Mouse (Mus musculus) heart, postnatal 0 days (tissue): ENCODE measurements around the gene Khdc4. TPM values are rescaled to one million over a fixed set of nuclear protein-coding genes. Genes with fewer than 3 reads are reported as not detected.

Experiments
- ATAC-seq: fragments of 200-750 bp; cut with Nextera tagmentation; 2 replicates; pipeline ENCODE4 v1.8.0; 2017; ENCODE audit warnings: low read depth, moderate number of reproducible peaks, moderate library complexity; ENCODE audit not compliant: insufficient read depth
- DNase-seq: peaks from one replicate; pipeline ENCODE4 v3.0.0-alpha.2; 2016; ENCODE audit warnings: low spot score
- H3K27ac ChIP-seq: fragments of 300-500 bp; sonication (generic); 2 replicates; pipeline ENCODE4 v1.5.1; 2014; ENCODE audit warnings: low read depth, mild to moderate bottlenecking
- H3K27me3 ChIP-seq: fragments of 300-500 bp; sonication (generic); 2 replicates; pipeline ENCODE4 v1.6.1; 2014; ENCODE audit warnings: low read length, mixed read lengths; ENCODE audit not compliant: control insufficient read depth, insufficient read depth
- H3K36me3 ChIP-seq: fragments of 300-500 bp; sonication (generic); replicated peaks from 2 replicates; pipeline ENCODE4 v1.6.1; 2014; ENCODE audit warnings: low read length, mixed read lengths; ENCODE audit not compliant: control insufficient read depth, insufficient read depth
- H3K4me1 ChIP-seq: fragments of 300-500 bp; sonication (generic); 2 replicates; pipeline ENCODE4 v1.6.1; 2014; ENCODE audit warnings: antibody characterized with exemption; ENCODE audit not compliant: control insufficient read depth, insufficient read depth
- H3K4me2 ChIP-seq: fragments of 300-500 bp; sonication (generic); 2 replicates; pipeline ENCODE4 v1.6.1; 2014; ENCODE audit warnings: low read depth, mild to moderate bottlenecking, low read length, moderate library complexity
- H3K4me3 ChIP-seq: fragments of 300-500 bp; sonication (generic); 2 replicates; pipeline ENCODE4 v1.5.1; 2014; ENCODE audit warnings: low read depth, low read length
- H3K9ac ChIP-seq: fragments of 300-500 bp; sonication (generic); replicated peaks from 2 replicates; pipeline ENCODE4 v1.6.1; 2014; ENCODE audit warnings: low read depth, low read length, mixed read lengths
- H3K9me3 ChIP-seq: fragments of 300-500 bp; sonication (generic); replicated peaks from 2 replicates; pipeline ENCODE4 v1.6.1; 2016; ENCODE audit warnings: low read length; ENCODE audit not compliant: control insufficient read depth
- CTCF ChIP-seq: IDR thresholded peaks from 2 replicates; pipeline ENCODE4 v1.5.1; 2016; ENCODE audit warnings: antibody characterized with exemption, control low read depth, low read depth
- EP300 ChIP-seq: IDR thresholded peaks from 2 replicates; pipeline ENCODE4 v1.6.1; 2016; ENCODE audit warnings: antibody characterized with exemption, low read depth
- WGBS: fragments of 180-500 bp; shearing (Covaris S2); extraction: QIAGEN DNeasy Blood & Tissue Kit; methylation state at CpG from one replicate; pipeline ENCODE4 v1.1.7; 2014; 5-methylcytosine and 5-hydroxymethylcytosine counted together
- polyA plus RNA-seq: library from polyadenylated mRNA; unstranded; fragments of >200 nt; fragmentation: Nextera tagmentation; extraction: Ambion mirVana; gene quantifications from 2 replicates; pipeline ENCODE4 v1.2.1, GENCODE M21; 2015
- total RNA-seq: library from RNA; depleted of rRNA; stranded (reverse); fragments of >200 nt; gene quantifications from 2 replicates; pipeline ENCODE4 v1.2.3, GENCODE M21; 2014; ENCODE audit warnings: low replicate concordance; rRNA removed

Khdc4 gene
- 96.2 and 102 TPM in 2 replicates for total RNA-seq
- polyA plus RNA-seq: 44.4 and 46.2 TPM in 2 replicates

DNA sequence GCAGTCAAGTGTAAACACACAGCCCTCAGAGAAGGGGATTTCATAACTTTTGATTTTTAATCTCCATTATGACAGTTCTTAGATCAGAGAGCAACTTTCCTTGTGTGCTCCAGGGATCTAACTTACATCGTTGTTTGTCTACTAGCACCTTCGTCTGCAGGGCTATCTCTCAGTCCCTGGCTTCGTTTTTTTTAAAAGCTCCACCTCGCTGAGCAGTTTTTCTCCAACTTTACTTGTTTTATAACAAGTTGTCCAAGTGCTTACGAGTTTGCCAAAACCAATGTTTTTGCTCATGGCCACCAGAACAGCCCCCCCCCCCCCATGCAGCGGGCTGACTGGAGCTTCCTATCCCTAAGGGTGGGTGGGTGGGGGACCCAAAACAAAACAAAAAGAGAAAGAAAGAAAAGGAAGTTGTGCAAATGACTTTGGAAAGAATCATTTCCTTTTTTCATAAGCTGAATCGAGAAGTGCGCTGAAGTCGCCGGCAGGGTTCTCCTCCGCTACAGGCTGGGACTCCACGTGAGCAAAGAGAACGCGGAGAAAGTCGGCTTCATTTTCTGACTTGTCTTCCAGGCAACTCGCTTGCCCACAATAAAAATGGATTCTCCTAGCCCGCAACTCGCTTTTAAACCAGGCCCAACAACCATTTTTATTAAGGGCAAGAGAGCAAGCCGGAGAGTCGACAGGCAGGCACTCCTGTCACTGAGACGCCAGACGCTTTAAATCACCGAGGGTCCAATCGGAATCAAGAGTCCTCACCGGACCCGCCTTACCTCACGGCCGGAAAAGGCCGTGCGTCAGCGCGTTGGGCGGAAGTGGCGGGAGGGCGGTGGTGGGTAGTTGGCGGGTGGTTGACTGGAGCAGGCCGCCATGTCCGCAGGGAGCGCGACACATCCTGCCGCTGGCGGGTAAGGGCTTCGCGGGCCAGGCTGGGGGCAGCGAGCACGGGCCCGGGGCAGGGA lies at the start of gene Khdc4:
TSS of gene Khdc4 (plus strand) at position 824 of the 962 bp plus-strand sequence.
- Histone ChIP-seq H3K9ac (peak within 1 kb of the TSS; percentile 90), H3K27ac (peak within 1 kb of the TSS; percentile 96), H3K4me2 (peak within 1 kb of the TSS; percentile 83), H3K9me3 (no peaks in the 10 kb centered on the region), H3K27me3 (no peaks in the 10 kb centered on the region), H3K4me3 (peak within 1 kb of the TSS; percentile 71), H3K4me1 (peaks cover 14% of the 10 kb centered on the region), H3K36me3 (peaks cover 22% of the 10 kb centered on the region)
- ATAC-seq: peak; percentile 98
- under 1% methylated on average over 47 of the region's 47 CpGs for WGBS
- TF ChIP-seq CTCF (no peak), EP300 (no peak; the same call in 1 of the 2 replicates)
- peak; percentile 99 for DNase-seq

DNA sequence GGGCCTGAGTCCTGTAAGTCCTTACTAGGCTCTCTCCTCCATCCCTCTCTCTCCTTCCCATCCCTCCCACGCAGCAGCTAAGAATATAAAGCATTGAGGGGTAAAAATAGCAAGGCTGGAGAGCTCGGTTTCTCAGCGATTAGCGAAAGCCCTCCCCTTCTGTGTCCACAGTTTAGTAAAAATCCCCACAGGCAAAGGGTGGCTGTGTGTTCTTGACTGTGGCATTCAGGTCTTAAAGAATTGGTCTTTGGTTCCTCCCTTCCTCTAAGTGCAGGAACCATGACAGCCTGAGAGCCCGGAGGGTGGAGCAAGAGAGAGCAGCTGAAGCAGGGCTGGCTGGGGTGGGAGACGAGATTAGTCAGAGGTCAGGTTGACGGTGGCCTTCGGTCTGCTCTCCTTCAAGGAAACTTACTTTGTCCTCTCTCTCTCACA lies 49.0 kb upstream of the Khdc4 start:
- no peaks in the 10 kb centered on the region for H3K9me3 ChIP-seq
- no peak for TF ChIP-seq EP300
- TF ChIP-seq CTCF: no peak
- 19% methylated on average over 8 of the region's 8 CpGs for WGBS
- H3K4me2 ChIP-seq: no peak overlapping the region
- peak; percentile 66 for DNase-seq
- H3K27ac ChIP-seq: peak overlapping the region; percentile 69
- peaks cover 96% of the 10 kb centered on the region for H3K36me3 ChIP-seq
- peaks cover 13% of the 10 kb centered on the region for H3K4me1 ChIP-seq
- no peak overlapping the region for H3K4me3 ChIP-seq
- H3K27me3 ChIP-seq: no peaks in the 10 kb centered on the region
- peak; percentile 28; the same call in 1 of the 2 replicates for ATAC-seq
- no peak overlapping the region for H3K9ac ChIP-seq

DNA sequence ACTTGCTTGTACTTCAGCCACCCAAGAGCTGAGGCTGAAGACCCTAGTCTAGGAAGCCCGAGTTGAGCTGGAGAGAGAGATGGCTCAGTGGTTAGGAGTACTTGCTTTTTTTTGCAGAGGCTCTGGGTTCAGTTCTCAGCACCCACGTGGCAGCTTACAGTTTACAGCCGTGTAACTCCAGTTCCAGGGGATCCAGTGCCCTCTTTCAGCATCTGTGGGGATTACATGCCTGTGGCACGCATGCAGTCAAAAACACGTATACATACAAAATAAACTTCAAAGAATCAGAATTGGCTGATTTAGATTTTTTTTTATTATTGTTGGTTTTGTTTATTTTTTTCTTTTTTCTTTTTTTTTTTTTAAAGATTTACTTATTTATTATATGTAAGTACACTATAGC lies 48.5 kb upstream of the Khdc4 start:
- Histone ChIP-seq H3K9me3 (no peaks in the 10 kb centered on the region), H3K36me3 (peaks cover 96% of the 10 kb centered on the region), H3K27me3 (no peaks in the 10 kb centered on the region), H3K4me2 (no peak overlapping the region), H3K4me1 (peaks cover 7% of the 10 kb centered on the region; the same call in 1 of the 2 replicates), H3K4me3 (no peak overlapping the region), H3K27ac (peak overlapping the region; percentile 69), H3K9ac (no peak overlapping the region)
- TF ChIP-seq CTCF (no peak), EP300 (no peak)
- WGBS: 90% methylated on average over 5 of the region's 5 CpGs
- DNase-seq: no peak
- ATAC-seq: no peak

DNA sequence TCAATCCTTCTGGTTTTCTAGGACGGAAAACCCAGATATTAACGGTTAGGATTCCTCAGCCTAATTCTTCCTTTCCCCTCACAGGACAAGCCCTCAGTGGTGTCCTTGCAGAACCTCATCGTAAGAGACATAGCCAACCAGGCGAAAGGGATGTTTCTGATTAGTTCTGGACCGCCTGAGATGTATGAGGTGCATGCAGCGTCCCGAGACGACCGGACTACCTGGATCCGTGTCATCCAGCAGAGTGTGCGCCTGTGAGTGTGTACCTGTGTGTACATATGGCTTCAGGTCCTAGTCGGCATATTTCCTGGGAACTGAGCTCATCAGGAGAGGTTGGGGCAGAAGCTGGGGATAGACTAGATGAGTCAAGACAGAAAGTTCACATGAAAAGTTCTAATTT lies 46.4 kb upstream of the Khdc4 start:
- Histone ChIP-seq H3K4me2 (no peak overlapping the region), H3K9ac (no peak overlapping the region), H3K4me3 (no peak overlapping the region), H3K27ac (no peak overlapping the region), H3K4me1 (peaks cover 7% of the 10 kb centered on the region; the same call in 1 of the 2 replicates), H3K36me3 (peaks cover 96% of the 10 kb centered on the region), H3K9me3 (no peaks in the 10 kb centered on the region), H3K27me3 (no peaks in the 10 kb centered on the region)
- DNase-seq: no peak
- WGBS: 96% methylated on average over 12 of the region's 12 CpGs
- no peak for ATAC-seq
- TF ChIP-seq EP300 (no peak), CTCF (no peak)

GRCm38 (mm10) chr3:88640676-88641075 lies 44.9 kb upstream of the Khdc4 start:
- Histone ChIP-seq H3K27ac (no peak overlapping the region), H3K9me3 (no peaks in the 10 kb centered on the region), H3K4me2 (no peak overlapping the region), H3K9ac (no peak overlapping the region), H3K4me3 (no peak overlapping the region), H3K27me3 (no peaks in the 10 kb centered on the region), H3K4me1 (peaks cover 7% of the 10 kb centered on the region; the same call in 1 of the 2 replicates), H3K36me3 (peaks cover 94% of the 10 kb centered on the region)
- 75% methylated on average over 1 of the region's 1 CpGs for WGBS
- ATAC-seq (0 out of 2 replicates have a peak, but pooled peaks have one; percentile 22), DNase-seq (no peak)
- TF ChIP-seq EP300: no peak
- peak; percentile 70 for TF ChIP-seq CTCF
